Mouse (Mus musculus) layer of hippocampus, postnatal 10 days (tissue): ENCODE results near the gene Pdpn. TPM values are rescaled to one million over a fixed set of nuclear protein-coding genes. Genes with fewer than 3 reads are reported as not detected.

Experiments
- DNase-seq, 2 experiments: peaks; one replicate each; pipeline ENCODE4 v3.0.0; 2021; ENCODE audit warnings: low spot score in 2 of 2
- total RNA-seq, 2 experiments: library from RNA; stranded (reverse); gene quantifications; 2 replicates each; pipeline ENCODE4 v1.2.3; 2021

The Pdpn gene
- total RNA-seq, 2 experiments from 2014 or later = 16.0 to 18.3 TPM

DNA sequence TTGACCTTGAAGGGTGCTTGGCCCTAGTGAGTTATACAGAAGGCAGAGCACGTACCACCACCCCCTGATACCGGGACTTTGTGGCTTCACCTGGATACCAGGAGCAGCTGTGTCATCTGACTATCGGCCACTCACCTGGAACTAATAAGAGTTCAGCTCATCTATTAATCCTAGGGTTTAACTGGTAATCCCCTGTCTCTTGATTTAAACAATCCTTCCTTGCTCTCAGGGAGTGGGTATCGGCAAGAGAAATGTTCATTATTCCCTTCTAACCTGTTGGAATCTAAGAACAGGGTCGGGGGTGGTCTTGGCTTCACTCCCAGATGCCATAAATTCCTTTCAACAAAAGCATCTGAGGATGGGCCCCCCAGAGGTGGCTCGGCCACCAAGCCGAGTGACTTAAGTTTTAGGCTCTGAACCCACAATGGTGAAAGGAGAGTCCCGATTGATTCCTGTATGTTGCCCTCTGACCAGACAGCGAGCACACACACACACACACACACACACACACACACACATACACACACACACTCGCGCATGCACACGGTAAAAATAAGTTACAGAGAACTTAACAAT lies 837 bp upstream of the Pdpn start:
- DNase-seq = no peak

GRCm38 (mm10) chr4:143298431-143299315 lies 691 bp downstream of the Pdpn start:
- peak in 1 of 2 experiments; percentile 38 for DNase-seq

GRCm38 (mm10) chr4:143297016-143297556 lies 2.3 kb downstream of the Pdpn start:
- DNase-seq = no peak

DNA sequence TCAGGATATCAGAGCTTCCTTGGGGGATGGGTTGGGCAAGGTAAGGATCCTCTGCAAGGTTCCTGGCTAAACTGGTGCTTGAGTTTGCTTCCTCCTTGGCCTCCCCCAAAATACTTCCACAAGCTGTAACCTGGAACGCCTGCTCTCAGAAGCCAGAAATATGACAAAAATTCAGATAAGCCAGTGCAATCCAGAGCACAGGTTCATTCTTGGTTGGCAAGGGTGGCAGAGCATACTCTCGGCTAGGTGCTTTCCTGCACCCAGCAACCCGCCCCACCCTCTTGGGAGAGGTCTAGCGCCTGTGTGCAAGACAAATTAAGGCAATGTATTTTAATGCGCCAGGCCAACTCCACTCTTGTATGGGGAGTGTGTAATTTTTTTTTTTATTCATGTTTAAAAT lies 3.2 kb downstream of the Pdpn start:
- DNase-seq = no peak

DNA sequence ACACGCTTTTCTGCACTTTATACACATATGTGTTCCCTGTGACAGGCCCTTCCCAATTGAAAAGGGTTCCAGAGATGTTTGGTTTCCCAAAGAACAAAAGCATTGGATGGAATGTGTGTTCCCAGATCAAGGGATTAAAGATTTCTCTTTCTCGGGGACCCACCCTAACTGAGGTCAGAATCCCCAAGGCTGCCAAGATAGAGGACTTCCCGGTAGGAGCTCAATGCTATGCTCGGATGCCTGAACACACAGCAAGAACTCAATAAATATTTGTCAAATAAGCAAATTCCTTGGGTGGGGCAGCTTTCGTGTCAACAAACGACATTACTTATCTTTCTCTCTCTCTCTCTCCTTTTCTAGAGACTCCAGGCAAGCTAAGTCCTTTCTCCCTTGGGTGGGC lies 5.0 kb downstream of the Pdpn start:
- no peak for DNase-seq

GRCm38 (mm10) chr4:143288880-143289279 lies 10.5 kb downstream of the Pdpn start:
- no peak for DNase-seq

DNA sequence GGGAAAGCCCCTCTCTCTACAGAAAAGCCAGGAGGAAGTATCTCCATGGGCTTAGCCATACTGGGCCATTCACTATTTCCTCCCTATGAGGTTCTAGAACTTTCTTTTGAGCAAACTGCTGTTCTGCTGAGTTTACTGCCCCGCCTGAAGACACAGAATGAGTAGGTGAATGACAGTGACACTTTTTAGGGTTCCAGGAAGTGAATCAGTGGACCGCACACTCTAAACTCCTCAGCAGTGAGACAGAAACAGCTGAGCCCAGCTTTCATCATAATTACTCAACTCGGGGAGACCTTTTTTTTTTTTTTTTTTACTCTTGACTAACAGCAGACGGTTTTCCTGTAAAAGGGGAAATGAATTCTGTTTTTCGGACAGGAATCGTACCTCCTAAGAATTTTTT lies 10.9 kb downstream of the Pdpn start:
- no peak for DNase-seq

- no peak for DNase-seq
These were observed 12.3 kb downstream of the Pdpn start for GRCm38 (mm10) chr4:143287065-143287464.

DNA sequence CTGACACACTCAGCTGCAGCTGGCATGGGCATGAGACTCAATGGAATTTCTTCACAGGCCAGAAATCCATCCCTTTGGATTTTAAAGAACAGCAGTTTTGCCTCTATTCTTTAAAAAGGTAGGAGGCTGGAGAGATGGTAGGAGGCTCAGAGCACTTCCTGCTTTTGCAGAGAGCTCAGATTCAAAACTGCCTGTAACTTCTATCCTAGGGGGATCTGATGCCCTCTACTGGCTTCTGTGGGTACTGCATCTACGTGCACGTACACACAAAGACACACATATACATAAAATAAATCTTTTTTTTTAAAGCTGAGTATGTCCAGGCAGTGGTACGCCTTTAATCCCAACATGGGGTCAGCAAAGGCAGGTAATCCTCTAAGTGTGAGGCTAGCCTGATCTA lies 19.2 kb downstream of the Pdpn start:
- DNase-seq = peak; percentile 62 to 67

DNA sequence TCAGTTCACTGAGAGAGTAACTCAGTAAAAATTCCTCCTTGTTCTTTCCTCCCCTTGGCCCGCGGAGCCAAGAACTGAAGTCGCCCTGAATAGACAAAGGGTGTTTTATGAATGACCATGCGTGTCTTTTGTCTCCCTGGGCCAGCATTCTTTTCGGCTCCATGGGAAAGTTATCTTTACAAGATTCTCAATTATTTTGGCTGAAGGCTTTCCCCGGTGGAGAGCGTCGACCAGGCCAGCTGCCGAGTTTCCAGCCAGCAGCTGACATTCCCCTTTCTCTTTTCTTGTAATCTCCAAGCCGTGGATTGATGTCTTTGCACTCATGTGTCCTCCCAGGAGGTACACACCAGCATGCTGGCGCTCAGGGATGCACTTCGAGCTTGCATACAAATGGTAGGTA lies 19.7 kb downstream of the Pdpn start:
- DNase-seq = peak in 1 of 2 experiments; percentile 14

DNA sequence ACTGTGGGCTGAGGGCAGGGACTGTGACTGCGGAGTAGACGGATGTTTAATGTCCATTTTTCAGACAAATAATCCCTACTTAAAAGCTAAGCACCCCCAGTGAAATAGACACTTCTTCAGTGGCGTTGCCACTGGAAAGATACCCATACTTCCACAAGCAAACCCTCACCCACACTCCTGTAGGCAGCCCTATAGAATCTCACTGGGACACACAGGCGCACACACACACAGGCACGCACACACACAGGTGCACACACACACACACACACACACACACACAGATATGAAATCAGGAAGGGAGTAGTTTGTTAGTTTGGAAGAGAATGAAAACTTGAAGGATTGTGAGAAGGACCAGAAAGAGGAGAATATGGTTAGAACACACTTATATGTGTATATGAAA lies 20.3 kb downstream of the Pdpn start:
- DNase-seq = no peak

GRCm38 (mm10) chr4:143278429-143278871 lies 20.9 kb downstream of the Pdpn start:
- DNase-seq = peak; percentile 24 to 35

DNA sequence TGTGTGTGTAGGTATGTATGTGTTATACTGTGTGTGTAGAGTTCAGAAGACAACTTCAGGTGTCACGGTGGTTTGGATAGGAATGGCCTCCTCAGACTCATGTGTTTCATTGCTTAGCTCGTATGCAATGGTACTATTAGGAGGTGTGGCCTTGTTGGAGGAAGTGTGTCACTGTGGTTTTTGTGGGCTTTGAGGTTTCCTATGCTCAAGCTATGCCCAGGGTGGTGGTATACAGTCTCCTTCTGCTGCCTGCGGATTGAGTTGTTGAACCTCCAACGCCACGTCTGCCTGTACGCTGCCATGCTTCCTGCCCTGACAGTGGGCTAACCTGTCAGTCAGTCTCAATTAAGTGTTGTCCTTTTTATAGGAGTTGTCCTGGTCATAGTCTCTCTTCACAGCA lies 22.0 kb downstream of the Pdpn start:
- no peak for DNase-seq

GRCm38 (mm10) chr4:143271571-143271970 lies 27.8 kb downstream of the Pdpn start:
- DNase-seq = no peak

DNA sequence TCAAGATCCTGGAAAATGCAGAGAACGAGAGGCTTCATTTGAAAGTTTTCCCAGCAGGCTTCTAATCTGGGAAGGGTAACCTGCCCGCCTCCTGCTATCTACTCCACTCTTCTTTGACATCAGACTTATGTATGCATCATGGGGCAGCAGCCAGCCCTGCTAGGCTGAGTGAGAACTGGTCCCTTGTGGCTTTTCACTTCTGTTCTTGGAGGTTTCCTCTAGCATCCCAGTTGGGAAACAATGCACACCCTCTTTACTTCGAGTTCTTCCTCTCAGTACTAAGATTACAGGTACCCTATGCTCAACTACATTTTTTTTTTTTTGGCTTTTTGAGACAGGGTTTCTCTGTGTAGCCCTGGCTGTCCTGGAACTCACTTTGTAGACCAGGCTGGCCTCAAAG lies 28.5 kb downstream of the Pdpn start:
- no peak for DNase-seq

GRCm38 (mm10) chr4:143262696-143263095 lies 36.7 kb downstream of the Pdpn start:
- DNase-seq = no peak

DNA sequence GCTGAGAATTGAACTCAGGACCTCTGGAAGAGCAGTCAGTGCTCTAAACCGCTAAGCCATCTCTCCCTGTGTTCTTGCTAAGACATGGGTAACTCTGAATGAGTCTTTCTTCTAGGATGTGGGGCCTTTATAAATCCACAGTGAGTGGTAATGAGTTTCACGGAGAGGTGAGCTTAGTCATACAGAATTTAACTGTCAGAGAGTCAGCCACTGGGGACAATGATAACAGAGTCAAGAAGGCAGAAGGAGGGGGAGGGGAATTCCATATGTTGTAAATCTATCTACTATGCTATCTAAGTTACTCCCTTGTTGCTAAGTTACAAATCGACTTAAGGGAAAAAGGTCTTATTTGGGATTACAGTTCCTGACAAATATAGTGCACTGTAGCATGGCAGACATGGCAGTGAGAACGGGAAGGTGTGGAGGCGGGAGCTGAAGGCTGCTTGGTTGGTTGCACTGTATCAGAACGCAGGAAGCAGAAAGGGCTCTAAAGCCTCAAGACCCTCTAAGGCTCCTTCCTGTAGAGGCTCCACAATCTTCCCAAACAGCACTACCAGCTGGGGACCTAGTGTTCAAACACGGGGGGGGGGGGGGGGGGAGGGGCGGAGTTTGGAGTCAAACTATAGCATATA lies 39.5 kb downstream of the Pdpn start:
- no peak for DNase-seq

DNA sequence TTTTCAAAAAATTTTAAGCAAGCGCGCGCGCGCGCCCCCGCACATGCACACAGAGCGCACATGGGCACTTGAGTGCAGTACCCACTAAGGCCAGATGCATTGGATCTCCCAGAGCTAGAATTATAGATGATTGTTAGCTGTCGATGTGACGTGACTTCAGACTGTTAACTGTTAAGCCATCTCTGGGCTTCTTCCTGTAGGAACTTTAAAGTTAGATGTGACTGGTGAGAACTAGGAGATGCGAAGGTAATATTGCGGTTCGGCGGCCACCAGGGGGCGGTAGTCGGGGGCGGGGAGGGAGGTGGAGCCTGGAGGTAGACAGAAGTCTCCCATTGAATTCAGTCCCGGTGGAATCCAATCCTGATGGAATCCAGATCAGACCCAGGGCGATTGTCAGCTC lies 40.8 kb downstream of the Pdpn start:
- DNase-seq = peak; percentile 71 to 73

GRCm38 (mm10) chr4:143257971-143258370 lies 41.4 kb downstream of the Pdpn start:
- no peak for DNase-seq

DNA sequence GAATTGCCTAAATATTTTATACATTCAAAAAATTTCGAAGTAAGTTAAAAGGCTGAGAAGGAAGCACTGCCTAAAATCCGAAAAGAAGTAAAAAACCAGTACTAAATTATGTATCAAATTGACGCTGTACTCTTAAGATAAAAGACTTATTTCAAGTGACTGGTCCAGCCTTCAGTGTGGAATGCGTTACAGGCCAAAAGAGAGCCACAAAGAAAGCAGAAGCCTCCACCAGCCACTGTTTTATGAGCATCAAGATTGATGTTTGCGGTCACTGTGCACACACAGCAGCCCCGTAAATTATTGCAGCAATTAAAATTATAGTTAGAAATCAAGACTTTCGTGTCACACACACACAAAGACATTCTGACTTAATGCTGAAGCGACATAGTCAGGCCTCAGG lies 43.8 kb downstream of the Pdpn start:
- no peak for DNase-seq

DNA sequence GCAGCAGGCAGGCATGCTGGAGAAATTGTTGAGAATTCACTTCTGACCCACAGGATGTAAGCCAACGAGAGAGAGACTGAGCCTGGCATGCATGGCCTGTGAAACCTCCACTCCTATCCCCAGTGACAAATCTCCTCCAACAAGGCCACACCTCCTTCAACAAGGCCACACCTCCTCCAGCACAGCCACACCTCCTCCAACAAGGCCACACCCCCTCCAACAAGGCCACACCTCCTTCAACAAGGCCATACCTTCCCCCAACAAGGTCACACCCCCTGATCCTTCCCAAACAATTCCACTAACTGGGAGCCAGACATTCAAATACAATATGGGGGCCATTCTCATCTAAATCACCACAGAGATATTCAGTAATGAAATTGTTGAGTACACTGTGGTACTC lies 46.0 kb downstream of the Pdpn start:
- no peak for DNase-seq

DNA sequence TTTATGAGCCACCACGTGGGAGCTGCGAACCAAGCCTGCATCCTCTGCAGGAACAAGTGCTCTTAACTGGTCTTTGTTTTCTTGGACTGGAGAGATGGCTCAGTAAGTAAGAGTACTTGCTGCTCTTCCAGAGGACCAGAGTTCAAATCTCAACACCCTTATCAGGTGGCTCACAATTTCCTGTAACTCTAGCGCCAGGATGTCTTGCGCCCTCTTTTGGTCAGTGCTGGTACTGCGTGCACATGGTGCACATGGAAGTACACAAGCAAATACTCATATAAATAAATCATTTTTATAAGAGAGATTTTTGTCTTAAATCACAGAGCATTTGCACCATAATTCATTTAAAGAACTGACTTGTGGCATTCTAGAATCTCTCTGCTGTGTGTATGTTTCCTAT lies 51.3 kb downstream of the Pdpn start:
- DNase-seq = peak in 1 of 2 experiments; percentile 13
